Mouse (Mus musculus) erythroblast, embryonic 14.5 days (primary cell): ENCODE measurements at regions not wholly inside any gene's neighbourhood (a gene's known extent, or its start where the extent isn't known, plus 50 kb on each side); places are given as distances from the start of the nearest gene placed in this dataset.

Experiments
- H3K27me3 ChIP-seq: 2 replicates; pipeline ENCODE4 v1.6.1; 2012; ENCODE audit warnings: inconsistent platforms; ENCODE audit not compliant: control insufficient read depth
- H3K36me3 ChIP-seq: 2 replicates; pipeline ENCODE4 v1.6.1; 2012; ENCODE audit warnings: mild to moderate bottlenecking, inconsistent platforms; ENCODE audit not compliant: control insufficient read depth
- H3K4me1 ChIP-seq: 2 replicates; pipeline ENCODE4 v1.6.1; 2012; ENCODE audit warnings: inconsistent platforms; ENCODE audit not compliant: control insufficient read depth
- H3K4me3 ChIP-seq: replicated peaks from 2 replicates; pipeline ENCODE3; 2012; ENCODE audit warnings: moderate library complexity, mild to moderate bottlenecking, inconsistent platforms
- H3K9me3 ChIP-seq: 2 replicates; pipeline ENCODE4 v1.6.1; 2012; ENCODE audit warnings: low read length, inconsistent platforms, mixed read lengths; ENCODE audit not compliant: control insufficient read depth
- GATA1 ChIP-seq: IDR thresholded peaks from 2 replicates; pipeline ENCODE4 v1.6.1; 2012; ENCODE audit warnings: low read length, inconsistent platforms, mixed read lengths
- TAL1 ChIP-seq: IDR thresholded peaks from 3 replicates; pipeline ENCODE4 v1.6.1; 2012; ENCODE audit warnings: low read length, inconsistent platforms, mixed read lengths

- Histone ChIP-seq H3K4me3 (no peak overlapping the region), H3K27me3 (no peaks in the 10 kb centered on the region), H3K4me1 (no peaks in the 10 kb centered on the region), H3K9me3 (no peaks in the 10 kb centered on the region), H3K36me3 (no peaks in the 10 kb centered on the region)
- TF ChIP-seq TAL1 (no peak), GATA1 (no peak)
These were observed 498.1 kb downstream of the Slc22a22 start for GRCm38 (mm10) chr15:56979353-56979752.

DNA sequence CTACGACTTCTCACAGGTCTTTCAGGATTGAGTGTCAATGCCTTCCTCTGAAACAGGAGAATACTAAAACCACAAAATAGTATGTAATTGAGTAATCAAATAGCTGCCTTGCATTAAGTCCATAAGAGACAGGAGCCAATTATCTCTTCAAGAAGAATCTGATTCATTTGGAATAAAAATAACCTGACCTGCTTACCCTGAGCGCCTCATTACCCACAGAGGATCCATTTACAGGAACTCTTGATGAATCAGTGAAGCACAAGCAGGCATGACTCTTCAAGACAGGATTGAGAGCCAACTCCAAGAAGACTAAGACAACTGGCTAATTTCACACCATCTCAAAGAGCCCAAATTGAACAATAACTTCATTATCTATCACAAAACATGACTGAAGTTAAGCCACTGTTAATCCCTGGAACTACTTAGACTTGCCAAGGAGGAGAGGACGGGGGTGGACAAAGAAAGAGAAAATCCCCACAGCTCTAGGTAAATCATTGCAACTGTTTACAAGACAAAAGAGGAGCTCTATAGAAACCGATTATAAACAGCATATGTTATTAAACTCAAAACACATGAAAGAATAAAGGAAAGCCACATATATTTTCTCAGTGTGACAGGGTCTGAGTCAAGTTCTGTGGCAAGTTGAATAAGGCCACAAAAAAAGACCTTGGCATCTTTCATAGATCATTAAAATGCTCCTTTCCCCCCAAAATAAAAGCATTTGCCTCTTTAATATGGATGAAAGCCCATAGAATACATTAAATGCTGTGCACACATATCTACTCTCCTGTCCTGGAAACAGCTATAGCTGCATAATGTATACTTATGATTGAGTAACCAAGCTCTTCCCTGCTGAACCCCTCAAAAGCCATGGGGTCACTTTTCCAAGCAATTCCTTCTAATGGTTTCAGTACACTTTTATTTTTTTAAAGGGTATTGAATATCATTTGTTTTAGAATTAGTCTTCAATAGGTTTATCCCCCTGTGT is 501.7 kb downstream of the Slc22a22 start:
- no peak for TF ChIP-seq GATA1
- no peak for TF ChIP-seq TAL1
- no peaks in the 10 kb centered on the region for H3K9me3 ChIP-seq
- no peaks in the 10 kb centered on the region for H3K4me1 ChIP-seq
- H3K27me3 ChIP-seq, result no peaks in the 10 kb centered on the region
- no peaks in the 10 kb centered on the region for H3K36me3 ChIP-seq
- no peak overlapping the region for H3K4me3 ChIP-seq

DNA sequence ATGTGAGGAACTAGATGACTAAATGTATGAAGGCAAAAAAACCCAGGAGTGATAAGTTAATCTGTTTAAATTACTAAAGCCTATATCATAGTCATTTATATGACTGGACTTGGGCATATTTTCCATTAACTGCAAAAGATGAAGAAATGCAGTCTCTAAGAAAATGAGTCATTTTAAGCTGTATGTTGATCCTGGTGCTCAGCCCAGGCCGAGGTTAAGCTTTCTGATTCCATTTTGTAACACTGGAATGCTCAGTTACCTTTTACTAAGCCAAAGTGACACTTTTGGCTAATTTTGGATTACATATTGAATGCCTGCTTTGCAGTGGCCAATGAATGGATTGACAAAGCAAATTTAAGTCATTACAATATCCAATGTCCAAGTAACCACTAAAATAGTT is 507.3 kb downstream of the Slc22a22 start:
- TF ChIP-seq TAL1 (no peak), GATA1 (no peak)
- Histone ChIP-seq H3K4me3 (no peak overlapping the region), H3K4me1 (no peaks in the 10 kb centered on the region)

DNA sequence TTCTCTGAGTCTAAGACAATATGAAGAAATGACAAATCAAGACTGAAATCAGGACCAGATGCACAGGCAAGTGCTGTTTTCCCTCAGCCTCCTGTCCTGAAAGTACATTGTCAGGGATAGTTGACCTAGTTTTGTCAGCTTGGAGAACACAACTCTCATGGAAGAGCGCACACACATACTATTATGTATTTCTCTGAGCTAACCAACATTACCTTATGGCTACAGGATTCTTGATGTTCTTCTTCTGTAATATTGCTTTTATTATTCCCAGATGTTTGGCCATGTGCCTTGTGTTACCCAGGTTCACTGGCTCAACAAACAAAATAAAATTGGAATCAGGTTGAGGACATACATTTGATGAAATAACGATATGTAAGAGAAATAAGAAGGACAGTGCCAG is 521.1 kb downstream of the Slc22a22 start:
- Histone ChIP-seq H3K27me3 (no peaks in the 10 kb centered on the region), H3K9me3 (no peaks in the 10 kb centered on the region), H3K4me1 (no peaks in the 10 kb centered on the region), H3K4me3 (no peak overlapping the region), H3K36me3 (no peaks in the 10 kb centered on the region)
- TF ChIP-seq TAL1 (no peak), GATA1 (no peak)

More for the DNA sequence above, 507.3 kb downstream of the Slc22a22 start:
- Histone ChIP-seq H3K36me3 (no peaks in the 10 kb centered on the region), H3K9me3 (no peaks in the 10 kb centered on the region), H3K27me3 (no peaks in the 10 kb centered on the region)

DNA sequence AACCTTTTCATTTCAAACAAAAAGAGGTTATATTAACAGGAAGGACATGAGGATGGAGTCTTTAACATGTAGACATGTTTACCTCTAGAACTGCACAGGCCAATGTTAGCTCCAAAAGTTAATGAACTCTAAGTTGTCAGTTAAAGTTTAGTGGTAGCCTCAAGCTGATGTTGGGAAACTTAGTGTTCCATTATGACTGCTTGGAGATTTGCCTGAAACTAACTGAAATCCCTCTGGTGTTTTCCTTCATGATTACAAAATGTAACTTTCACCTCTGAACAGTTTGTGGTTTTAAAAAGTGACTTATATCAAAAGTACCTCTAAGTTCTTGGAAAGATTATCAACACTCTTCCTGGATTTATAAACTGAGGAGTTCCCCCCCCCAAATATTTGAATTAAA is 525.2 kb downstream of the Slc22a22 start:
- Histone ChIP-seq H3K9me3 (no peaks in the 10 kb centered on the region), H3K36me3 (no peaks in the 10 kb centered on the region), H3K27me3 (no peaks in the 10 kb centered on the region), H3K4me1 (no peaks in the 10 kb centered on the region), H3K4me3 (no peak overlapping the region)
- TF ChIP-seq GATA1 (no peak), TAL1 (no peak)

- H3K4me3 ChIP-seq, result no peak overlapping the region
- no peaks in the 10 kb centered on the region for H3K4me1 ChIP-seq
- no peaks in the 10 kb centered on the region for H3K36me3 ChIP-seq
These were observed 526.6 kb downstream of the Slc22a22 start for GRCm38 (mm10) chr15:56950824-56951223.

DNA sequence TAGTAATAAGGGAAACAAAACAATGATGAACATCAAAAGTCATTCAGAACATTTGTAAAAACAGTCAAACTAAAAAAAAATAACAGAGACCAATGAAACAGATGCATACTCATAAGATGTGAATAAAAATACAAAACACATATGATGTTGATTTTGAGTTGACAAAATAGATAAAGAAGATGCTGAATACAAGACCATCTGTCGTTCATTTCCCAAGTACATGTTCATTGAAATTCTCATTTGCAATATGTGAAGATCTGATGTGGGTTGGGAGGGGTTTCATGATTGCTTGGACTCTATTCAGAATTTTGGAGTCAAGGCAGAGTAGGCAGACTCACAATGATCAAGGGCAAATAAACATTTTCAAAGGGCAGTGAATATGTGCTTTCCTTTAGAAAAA is 536.5 kb downstream of the Slc22a22 start:
- no peaks in the 10 kb centered on the region for H3K27me3 ChIP-seq
- TF ChIP-seq GATA1 (no peak), TAL1 (no peak)

More at GRCm38 (mm10) chr15:56950824-56951223, 526.6 kb downstream of the Slc22a22 start:
- TF ChIP-seq TAL1, result no peak
- no peak for TF ChIP-seq GATA1
- Histone ChIP-seq H3K27me3 (no peaks in the 10 kb centered on the region), H3K9me3 (no peaks in the 10 kb centered on the region)

GRCm38 (mm10) chr15:56896553-56896952 is 580.9 kb downstream of the Slc22a22 start:
- Histone ChIP-seq H3K36me3 (no peaks in the 10 kb centered on the region), H3K9me3 (no peaks in the 10 kb centered on the region), H3K27me3 (no peaks in the 10 kb centered on the region), H3K4me1 (no peaks in the 10 kb centered on the region), H3K4me3 (no peak overlapping the region)
- TF ChIP-seq TAL1 (no peak), GATA1 (no peak)

More for the DNA sequence above, 536.5 kb downstream of the Slc22a22 start:
- Histone ChIP-seq H3K36me3 (no peaks in the 10 kb centered on the region), H3K4me3 (no peak overlapping the region), H3K4me1 (no peaks in the 10 kb centered on the region), H3K9me3 (no peaks in the 10 kb centered on the region)

DNA sequence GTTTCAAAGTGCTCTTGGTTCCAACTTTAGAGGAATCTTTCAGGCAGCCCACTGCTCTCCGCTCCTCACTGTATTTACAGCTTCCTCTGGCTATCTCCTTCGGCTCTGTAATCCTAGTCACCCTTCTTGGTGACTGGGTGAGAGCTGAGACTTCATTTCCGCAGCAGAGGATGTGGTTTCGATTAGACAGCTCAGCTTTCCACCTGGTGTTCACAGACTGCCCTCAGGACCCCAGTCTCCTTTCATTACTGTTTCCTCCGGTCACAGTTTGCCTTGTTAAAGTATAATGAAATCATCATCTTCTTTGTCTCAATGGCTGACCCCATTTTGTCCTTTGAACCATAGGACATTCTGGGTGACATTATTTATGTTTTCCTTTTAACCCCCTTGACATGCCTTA is 595.9 kb downstream of the Slc22a22 start:
- TF ChIP-seq GATA1 (no peak), TAL1 (no peak)
- H3K4me1 ChIP-seq, result no peaks in the 10 kb centered on the region
- H3K9me3 ChIP-seq, result no peaks in the 10 kb centered on the region
- H3K4me3 ChIP-seq, result no peak overlapping the region
- H3K36me3 ChIP-seq, result no peaks in the 10 kb centered on the region
- H3K27me3 ChIP-seq, result no peaks in the 10 kb centered on the region

DNA sequence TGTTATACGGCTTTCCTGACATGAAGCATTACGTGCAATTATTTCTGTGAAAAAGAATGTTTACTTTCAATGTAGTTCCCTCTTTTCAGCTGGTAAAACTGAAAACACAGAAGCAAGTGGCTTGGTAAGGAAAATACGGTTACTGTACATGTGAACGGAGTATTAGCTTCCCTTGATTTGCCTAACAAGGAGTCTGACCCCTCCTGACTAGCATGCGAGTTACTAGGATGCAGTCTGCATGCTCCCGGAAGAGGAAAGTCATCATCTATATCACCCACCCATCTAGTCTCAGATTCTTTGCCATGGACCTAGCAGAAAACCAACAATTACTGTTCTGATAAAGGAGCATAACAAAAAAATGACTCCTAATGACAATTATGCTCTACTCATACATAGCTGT is 611.5 kb downstream of the Slc22a22 start:
- H3K4me1 ChIP-seq, result no peaks in the 10 kb centered on the region
- H3K4me3 ChIP-seq, result no peak overlapping the region
- H3K9me3 ChIP-seq, result no peaks in the 10 kb centered on the region
- no peaks in the 10 kb centered on the region for H3K27me3 ChIP-seq
- TF ChIP-seq TAL1, result no peak
- no peak for TF ChIP-seq GATA1
- H3K36me3 ChIP-seq, result no peaks in the 10 kb centered on the region
